Mouse (Mus musculus) layer of hippocampus, postnatal 14 days (tissue): Measurements from ENCODE around the gene Pnpla1. TPM values are rescaled to one million over a fixed set of nuclear protein-coding genes. Genes with fewer than 3 reads are reported as not detected.
A peak's percentile ranks its signal among the peaks of the same experiment; 100 is the strongest.

Source experiments
- DNase-seq, 2 experiments: peaks; one replicate each; pipeline ENCODE4 v3.0.0; 2021 to 2022; ENCODE audit warnings: low spot score in 2 of 2, mixed read lengths in 1 of 2
- total RNA-seq, 2 experiments: library from RNA; stranded (reverse); gene quantifications; 2 replicates each; pipeline ENCODE4 v1.2.3; 2021

Pnpla1 gene
- total RNA-seq, 2 experiments from 2014 or later, result 0.18 to 0.26 TPM

- no peak for DNase-seq
These were observed 62.9 kb downstream of the Pnpla1 start for GRCm38 (mm10) chr17:28921086-28921485.

GRCm38 (mm10) chr17:28922096-28922495 is 63.9 kb downstream of the Pnpla1 start:
- DNase-seq, result no peak

GRCm38 (mm10) chr17:28924957-28925595 is 66.9 kb downstream of the Pnpla1 start:
- DNase-seq, result no peak

- DNase-seq, result peak; percentile 77 to 81
These were observed 68.2 kb downstream of the Pnpla1 start for GRCm38 (mm10) chr17:28926380-28926779.

- DNase-seq, result no peak
These were observed 68.8 kb downstream of the Pnpla1 start for GRCm38 (mm10) chr17:28926866-28927635.

GRCm38 (mm10) chr17:28928004-28928403 is 69.8 kb downstream of the Pnpla1 start:
- DNase-seq, result no peak

GRCm38 (mm10) chr17:28929369-28929768 is 71.2 kb downstream of the Pnpla1 start:
- DNase-seq, result no peak

GRCm38 (mm10) chr17:28930392-28931074 is 72.3 kb downstream of the Pnpla1 start:
- DNase-seq, result peak; percentile 56 to 67

- no peak for DNase-seq
These were observed 73.4 kb downstream of the Pnpla1 start for GRCm38 (mm10) chr17:28931436-28932211.

- no peak for DNase-seq
These were observed 74.1 kb downstream of the Pnpla1 start for GRCm38 (mm10) chr17:28932274-28932673.

GRCm38 (mm10) chr17:28934120-28934916 is 76.1 kb downstream of the Pnpla1 start:
- DNase-seq, result no peak

- DNase-seq, result no peak
These were observed 77.9 kb downstream of the Pnpla1 start for GRCm38 (mm10) chr17:28936133-28936532.

- no peak for DNase-seq
These were observed 78.6 kb downstream of the Pnpla1 start for GRCm38 (mm10) chr17:28936622-28937345.

Other genes starting within 250 kb of the Pnpla1 start
- 10 to 100 TPM; 87.0 to 90.8 TPM for gene Srpk1, start 235.7 kb upstream of the Pnpla1 start, total RNA-seq
- gene Slc26a8, start 168.2 kb upstream of the Pnpla1 start, total RNA-seq, result 1 to 10 TPM; 9.0 TPM
- gene Mapk14, start 167.1 kb upstream of the Pnpla1 start, total RNA-seq, result 10 to 100 TPM; 66.5 to 68.1 TPM
- 1 to 10 TPM; 1.4 to 2.3 TPM for gene AC170998.1, start 132.3 kb upstream of the Pnpla1 start, total RNA-seq
- 1 to 10 TPM; 1.0 to 1.5 TPM for gene Mapk13, start 89.1 kb upstream of the Pnpla1 start, total RNA-seq
- gene Brpf3, start 57.3 kb upstream of the Pnpla1 start, total RNA-seq, result 10 to 100 TPM; 31.8 to 35.7 TPM
- 1 to 10 TPM; 3.2 to 3.8 TPM for gene 4930539E08Rik, start 56.9 kb downstream of the Pnpla1 start, total RNA-seq
- gene Pxt1, start 85.4 kb downstream of the Pnpla1 start, total RNA-seq, result not detected
- 10 to 100 TPM; 76.2 to 77.7 TPM for gene Kctd20, start 93.5 kb downstream of the Pnpla1 start, total RNA-seq
- gene Stk38, start 149.6 kb downstream of the Pnpla1 start, total RNA-seq, result 10 to 100 TPM; 57.0 to 61.1 TPM
- gene Srsf3, start 174.2 kb downstream of the Pnpla1 start, total RNA-seq, result 100 to 1,000 TPM; 127 to 160 TPM
- gene Cdkn1a, start 232.6 kb downstream of the Pnpla1 start, total RNA-seq, result 10 to 100 TPM; 24.9 to 26.0 TPM